Mouse (Mus musculus) T-helper 1 cell (primary cell): ENCODE results near the gene Kank1.

Experiments used
- in situ Hi-C: fragments of 300-600 bp; cut with MboI, MseI; formaldehyde crosslinking; loops from one replicate; pipeline ENCODE4 v1.15.1; 2025; ENCODE audit warnings: high pct_unique_total_duplicates

The Kank1 gene

DNA sequence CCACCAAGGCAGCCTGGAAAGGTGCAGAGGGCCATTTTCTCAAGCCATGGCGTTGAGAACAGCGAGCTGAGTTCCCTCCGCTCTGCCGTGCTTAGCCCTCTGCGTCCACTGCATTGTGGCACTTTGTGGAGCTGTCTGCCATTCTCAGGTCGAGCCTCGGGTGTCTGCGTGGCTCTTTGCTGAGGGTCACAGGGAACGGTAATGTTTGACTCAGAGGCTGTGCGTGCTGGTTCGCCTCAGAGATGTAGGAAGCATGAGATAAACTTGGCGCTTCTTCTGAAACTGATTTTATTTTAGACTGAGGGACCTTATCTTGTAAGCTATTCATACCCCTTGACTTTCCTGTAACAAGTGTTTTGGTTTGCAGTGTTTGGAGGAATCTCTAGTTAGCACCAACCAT, 72.0 kb downstream of the Kank1 start:
- in situ Hi-C loops, result no loop called here

DNA sequence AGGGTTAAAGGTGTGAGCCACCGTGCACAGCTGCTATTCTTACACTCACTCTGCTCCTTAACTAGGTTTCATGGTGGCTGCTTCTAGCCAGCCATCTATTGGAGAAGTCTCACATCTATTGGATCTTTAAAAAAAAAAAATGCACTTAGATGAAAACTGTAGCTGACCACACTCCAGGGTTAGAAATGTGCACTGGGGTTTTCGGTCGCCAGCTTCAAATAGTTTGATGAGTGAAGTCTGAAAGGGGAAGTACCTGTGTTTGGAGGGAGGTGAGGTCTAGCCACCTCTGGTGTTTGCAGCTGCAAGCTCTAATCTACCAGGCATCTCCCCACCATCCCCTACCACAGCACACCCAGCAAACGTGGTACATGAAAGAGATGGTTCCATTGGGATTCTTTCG, 74.2 kb downstream of the Kank1 start:
- in situ Hi-C loops, result loop anchor here (5.0 kb wide), 1 partner anchor 364 kb away; no protein-coding TSS in a partner anchor

DNA sequence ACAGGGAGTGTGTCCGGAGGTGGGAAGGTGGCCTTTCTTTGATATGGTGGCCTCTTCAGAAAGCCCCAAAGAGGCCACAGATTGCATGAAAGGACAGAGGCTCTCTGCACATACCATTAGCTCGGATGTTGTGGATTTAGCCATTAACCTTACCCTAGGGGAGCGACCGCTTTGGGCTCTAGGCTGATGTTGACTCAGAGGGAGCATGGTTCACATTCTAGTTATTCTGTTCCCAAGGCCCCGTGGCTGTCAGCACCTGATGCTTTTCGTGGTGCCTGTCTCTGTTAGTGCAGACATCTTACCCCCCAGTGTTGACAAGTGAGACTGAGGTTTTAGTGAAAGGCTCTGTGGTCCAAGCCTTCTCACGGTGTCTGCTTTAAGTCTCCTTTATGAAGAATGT, 74.9 kb downstream of the Kank1 start:
- in situ Hi-C loops, result loop anchor here (5.0 kb wide), 1 partner anchor 364 kb away; no protein-coding TSS in a partner anchor

DNA sequence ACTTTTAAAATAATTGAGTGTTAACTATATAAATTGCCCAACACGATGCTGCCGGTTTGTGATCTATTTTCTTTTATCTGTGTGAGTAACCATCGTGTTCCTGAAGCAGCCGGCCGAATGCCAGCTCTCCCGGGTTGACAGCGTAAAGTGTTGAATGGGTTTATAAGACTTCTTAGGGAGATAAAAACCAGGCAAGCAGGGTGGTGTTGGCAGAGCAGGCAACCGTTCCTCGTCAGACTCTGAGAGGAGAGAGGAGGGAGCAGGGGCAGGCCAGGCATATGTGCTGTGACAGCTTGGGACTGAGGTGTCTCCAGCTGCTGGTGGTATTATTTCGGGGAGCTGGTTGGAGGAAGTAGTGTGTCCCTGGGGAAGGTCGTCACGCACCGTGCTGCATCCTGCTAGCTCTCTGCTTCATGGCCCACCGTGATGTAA, 78.7 kb downstream of the Kank1 start:
- in situ Hi-C loops, result no loop called here

DNA sequence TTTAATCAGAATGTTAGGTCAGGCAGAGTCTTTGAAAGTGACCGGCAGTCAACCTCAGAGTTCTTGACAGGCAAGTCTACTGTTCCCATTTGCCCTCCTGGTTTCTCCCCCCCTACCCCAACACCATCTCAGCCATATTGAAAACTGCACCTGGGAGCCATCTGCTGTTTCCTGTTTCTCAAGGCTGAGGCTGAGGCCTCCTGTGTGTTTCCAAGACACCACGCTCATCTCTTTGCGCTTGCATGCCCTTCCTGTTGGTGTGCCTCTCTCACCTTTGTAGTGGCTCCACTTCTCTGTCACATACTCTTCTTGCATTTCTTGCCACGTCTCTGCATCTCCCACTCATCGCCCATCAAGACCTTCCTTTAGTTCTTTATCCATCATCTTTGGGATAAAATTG, 79.2 kb downstream of the Kank1 start:
- in situ Hi-C loops, result no loop called here

DNA sequence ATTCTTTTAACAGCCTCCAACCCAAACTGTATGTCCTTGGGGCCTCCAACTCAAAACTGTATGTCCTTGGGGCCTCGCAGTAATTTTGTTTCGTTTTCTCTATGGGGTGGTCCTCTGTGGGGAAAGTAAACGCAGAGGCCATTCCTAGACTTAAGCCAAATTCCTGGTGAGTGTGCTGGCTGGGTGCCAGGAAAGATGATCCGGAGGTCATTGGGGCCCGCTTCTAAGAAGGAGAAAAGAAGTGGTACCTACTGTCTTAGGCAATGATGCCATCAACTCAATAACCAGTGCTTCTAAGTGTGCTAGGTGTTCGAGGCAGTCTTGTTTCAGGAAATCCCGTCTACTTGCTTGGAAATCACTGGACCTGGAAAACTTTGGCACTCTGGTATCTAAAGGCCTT, 87.5 kb downstream of the Kank1 start:
- in situ Hi-C loops, result no loop called here

DNA sequence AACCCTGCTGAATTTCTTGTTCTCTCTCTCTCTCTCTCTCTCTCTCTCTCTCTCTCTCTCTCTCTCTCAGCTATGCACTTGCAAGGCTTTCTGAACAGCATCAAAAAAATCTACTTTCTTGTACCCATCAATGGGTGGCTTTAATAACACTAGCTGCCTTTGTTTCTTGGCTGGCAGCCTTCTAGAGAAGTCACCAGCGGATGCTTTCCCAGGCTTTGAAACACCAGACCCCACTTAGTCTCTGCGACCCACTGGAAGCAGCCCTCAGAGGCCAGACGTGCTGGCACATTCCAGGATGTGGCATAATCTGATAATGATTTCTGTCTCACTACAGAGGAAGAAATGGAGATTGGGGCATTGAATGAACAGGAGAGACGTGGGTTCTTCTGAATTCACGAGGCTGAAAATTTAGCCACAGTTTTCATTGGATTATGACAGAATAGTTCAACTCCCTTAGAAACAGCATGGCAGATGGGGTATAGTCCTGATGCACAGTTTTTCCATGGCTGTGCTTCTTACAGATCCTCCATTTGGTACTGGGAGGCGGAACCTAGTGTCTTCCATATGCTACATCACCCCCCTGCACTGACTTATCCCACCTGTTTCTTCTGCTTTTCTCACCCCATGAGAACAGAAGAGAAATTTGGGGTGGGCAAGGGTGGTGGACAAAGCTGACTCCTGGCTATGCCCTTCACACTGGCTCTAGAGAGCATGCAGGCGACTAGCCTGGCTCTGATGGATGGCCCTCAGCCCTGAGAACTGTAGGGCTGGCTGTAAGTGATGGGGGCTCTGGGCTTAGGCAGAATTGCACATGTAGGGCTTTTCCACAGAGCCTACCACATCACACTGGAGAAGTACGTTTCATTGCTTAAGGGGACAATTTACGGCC, 88.6 kb downstream of the Kank1 start:
- in situ Hi-C loops, result loop anchor here (25.0 kb wide), 1 partner anchor 312 kb away; no protein-coding TSS in a partner anchor

DNA sequence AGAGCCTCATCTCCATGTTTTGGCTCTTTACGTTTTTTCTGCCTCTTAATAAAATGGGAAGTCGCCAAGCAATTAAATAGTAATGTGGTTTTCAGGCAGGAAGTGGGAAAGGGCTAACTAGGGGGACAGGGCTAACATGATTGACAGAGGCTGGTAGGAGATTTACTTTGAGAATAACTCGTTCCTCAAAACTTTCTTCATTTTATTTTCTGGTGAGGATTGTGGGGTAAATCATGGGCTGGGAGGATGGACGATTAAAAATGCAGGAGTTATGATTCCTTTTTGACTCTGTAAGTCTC, 89.2 kb downstream of the Kank1 start:
- in situ Hi-C loops, result loop anchor here (25.0 kb wide), 1 partner anchor 311 kb away; no protein-coding TSS in a partner anchor

DNA sequence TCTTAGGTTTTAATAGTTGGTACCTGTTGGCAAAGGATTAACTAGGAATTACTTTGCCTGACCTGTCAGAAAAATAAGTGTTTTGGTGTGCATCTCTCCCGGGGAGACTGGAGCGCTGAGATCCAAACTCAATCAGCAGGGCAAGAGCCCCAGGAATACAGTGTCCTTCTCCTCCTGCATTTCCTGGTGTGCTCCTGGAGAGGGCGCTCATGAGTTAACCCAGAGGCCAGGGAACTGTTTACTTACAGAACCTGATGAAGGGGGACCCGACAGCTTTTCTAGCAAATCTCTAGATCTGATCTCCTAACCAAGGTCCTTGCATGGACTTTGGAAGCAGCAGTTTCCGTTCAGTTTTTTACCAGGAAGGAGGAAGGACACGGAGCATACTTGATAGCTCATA, 90.9 kb downstream of the Kank1 start:
- in situ Hi-C loops, result loop anchor here (25.0 kb wide), 1 partner anchor 310 kb away; no protein-coding TSS in a partner anchor

DNA sequence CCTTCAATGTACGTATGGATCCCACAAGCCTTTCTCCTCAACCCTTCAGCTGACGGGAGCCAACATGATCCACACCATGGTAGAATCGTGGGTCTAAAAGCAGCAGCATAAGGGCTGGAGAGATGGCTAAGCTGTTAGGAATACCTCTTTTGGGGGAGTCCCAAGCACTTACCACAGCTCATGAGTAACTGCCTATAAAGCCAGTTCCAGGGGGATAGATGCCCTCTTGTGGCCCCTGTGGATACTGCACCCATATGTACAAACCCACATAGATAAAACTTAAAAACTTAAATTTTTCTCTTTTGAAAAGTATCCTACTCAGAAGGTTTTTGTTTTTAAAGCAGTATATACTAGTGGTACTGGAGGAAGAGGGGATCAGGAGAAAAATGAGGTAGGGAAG, 97.6 kb downstream of the Kank1 start:
- in situ Hi-C loops, result loop anchor here (10.0 to 25.0 kb wide), 2 partner anchors 303 to 400 kb away; no protein-coding TSS in a partner anchor

DNA sequence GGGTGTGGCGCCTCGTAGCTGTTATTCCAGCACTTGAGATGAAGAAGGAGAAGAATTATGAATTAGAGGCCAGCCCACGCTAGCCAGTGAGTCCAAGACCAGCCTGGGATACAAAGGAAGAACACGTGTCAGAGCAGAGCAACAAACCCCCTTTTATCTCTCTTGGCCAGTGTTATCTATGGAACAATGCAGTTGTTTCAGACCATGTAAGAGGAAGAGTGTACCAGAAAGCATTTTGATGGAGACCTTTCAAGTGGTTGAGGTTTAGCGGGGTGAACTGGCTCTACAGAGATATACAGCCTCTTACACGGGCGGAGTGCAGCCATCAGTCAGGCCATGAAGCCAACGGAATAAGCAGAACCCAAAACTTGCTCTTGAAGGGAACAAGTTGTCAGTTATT, 100.0 kb downstream of the Kank1 start:
- in situ Hi-C loops, result loop anchor here (10.0 to 25.0 kb wide), 2 partner anchors 301 to 402 kb away; no protein-coding TSS in a partner anchor

DNA sequence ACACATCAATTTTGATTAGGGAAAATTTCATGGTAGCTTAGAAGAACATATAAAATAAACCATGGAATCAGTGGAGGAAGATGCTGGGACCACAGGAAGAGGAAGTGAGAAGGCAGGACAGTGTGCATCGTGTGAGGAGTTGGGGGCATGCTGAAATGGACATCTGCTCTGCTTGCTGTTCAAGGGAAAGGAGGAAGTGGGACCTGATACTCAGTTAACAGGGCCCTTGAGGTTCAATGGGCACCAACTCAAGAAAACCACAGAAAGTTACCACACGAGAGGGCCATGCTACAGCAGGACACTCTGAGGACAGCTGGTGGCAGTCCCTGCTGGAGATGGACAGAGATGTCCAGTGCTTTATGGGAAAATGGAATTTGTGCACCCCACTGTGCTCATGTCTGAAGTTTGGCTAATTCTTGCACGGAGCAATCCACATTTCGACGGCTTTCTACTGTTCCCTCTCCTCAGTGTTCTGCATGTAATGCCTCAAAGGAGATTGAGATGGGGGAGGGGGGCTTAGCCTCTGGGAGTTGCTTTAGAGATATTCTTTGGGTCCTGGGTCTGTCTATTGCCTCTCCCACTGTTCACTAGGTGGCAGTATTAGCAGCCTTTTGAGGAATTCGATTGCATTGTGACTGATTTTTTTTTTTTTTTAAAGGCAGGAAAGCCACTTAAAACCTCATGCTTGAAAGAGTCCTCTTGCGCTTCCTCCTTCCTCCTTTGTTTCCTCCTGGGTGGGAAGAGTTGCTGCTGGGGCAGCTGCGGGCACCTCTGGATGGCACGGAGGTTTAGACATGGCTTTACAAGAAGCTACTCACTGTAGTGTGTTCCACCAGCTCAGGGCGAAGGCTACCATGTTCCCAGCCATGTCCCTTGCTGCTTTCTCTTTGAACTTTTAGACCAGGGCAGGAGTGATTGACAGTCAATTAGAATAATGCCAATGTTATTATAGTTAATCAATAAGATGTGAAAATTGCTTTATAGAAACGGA, 104.2 kb downstream of the Kank1 start:
- in situ Hi-C loops, result loop anchor here (25.0 kb wide), 1 partner anchor 296 kb away; no protein-coding TSS in a partner anchor

DNA sequence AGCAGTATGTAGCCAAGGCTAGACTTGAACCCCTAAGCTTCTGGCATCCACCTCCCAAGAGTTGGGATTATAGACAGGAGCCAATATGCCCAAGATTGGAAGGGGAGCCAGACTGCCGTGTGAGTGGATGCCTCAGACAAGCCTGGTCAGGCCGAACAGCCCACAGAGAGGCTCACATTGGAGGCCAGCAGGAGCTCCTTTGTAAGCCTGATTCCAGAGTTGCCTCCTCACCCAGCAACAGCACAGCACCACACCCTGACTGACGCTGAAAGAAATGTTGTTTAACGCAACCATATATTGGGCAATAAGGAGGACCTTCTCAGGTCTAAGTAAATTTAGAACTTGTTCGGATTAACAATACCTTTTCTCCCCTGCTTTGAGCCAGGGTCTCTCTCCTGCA, 105.3 kb downstream of the Kank1 start:
- in situ Hi-C loops, result loop anchor here (25.0 kb wide), 1 partner anchor 295 kb away; no protein-coding TSS in a partner anchor

DNA sequence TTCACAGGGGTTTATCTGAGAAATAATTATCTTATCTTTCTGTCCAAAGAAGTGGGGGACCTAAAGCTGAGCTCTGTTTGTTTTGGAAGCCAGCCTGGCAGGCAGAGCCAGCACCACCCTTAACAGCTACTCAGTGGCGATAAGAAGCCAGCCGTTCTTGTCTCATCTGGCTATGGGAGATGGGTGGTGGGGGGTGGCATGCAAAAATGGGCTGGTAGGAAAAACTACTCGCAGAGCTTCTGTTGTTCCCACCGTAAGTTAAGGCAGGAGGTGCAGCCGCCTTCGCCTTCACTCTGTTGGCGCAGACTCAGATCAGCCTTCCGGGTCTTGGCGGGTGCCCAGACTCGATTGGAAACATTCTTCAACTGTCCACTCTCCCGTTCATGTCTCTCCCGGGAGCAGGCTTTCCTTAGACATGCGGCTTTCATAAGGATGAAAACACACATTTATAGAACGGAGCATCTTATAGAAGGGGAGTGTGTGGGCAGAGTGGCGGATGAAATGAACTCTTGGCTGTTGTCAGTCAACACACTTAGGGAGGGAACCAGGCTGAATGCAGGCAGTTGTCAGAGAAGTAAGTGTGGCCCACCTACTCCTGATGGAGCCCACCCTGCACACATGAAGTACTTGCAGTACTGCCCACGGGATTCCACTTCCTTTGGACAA, 107.0 kb downstream of the Kank1 start:
- in situ Hi-C loops, result loop anchor here (25.0 kb wide), 1 partner anchor 294 kb away; no protein-coding TSS in a partner anchor

DNA sequence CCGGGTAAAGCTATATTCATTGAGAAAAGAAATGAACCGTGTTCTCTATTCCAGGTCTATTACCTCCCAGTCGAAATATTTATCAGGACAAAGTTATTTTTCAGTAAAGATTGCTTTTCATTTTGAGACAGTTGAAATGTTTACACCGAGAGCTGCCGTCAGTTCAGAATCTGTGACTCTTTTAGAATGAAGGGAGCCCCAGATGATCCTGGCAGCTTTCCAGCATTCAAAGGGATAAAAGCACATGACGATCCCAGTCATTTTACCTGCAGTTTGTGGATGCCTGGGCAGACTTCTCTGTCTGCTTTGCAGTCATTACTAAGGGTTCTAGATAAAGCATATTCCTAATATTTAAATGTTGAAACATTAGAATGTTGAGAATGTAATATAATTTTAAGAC, 107.6 kb downstream of the Kank1 start:
- in situ Hi-C loops, result loop anchor here (25.0 kb wide), 1 partner anchor 293 kb away; no protein-coding TSS in a partner anchor

DNA sequence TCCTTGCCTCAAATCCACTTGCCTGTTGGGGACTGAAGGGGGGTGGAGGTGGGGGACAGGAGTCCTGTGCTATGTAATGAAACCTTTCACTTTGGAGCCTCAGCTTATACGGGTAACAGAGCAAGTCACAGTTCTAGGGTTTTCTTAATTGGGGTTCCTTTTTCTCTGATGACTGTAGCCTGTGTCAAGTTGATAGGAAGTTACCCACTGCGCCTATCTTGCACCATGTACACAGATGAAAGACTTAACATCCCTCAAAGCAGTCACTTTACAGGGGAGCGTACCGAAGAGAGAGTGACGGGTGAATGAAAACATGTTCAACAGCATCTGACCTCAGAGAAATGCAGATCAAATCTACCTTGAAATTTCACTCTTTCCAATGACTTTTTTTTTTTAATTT, 109.2 kb downstream of the Kank1 start:
- in situ Hi-C loops, result loop anchor here (25.0 kb wide), 1 partner anchor 291 kb away; no protein-coding TSS in a partner anchor

DNA sequence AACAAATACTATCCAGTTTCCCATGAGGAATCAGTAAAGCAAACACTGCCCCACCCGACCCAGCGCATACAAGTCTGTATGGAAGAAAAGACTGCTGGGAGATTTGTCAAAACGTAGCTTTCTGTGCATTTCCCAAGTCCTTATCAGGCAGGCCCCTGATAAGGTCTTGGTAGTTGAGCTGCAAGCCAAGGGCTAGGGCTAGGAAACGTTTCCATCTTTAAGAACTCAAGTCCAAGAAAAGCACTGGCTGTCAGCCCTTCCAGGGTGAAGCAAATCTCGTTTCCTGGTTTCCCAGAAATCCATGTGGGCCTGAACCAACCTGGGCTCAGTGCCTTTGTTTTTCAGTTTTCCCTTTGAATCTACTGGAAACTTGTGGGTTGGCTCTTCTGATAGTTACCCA, 110.7 kb downstream of the Kank1 start:
- in situ Hi-C loops, result loop anchor here (25.0 kb wide), 1 partner anchor 290 kb away; no protein-coding TSS in a partner anchor

DNA sequence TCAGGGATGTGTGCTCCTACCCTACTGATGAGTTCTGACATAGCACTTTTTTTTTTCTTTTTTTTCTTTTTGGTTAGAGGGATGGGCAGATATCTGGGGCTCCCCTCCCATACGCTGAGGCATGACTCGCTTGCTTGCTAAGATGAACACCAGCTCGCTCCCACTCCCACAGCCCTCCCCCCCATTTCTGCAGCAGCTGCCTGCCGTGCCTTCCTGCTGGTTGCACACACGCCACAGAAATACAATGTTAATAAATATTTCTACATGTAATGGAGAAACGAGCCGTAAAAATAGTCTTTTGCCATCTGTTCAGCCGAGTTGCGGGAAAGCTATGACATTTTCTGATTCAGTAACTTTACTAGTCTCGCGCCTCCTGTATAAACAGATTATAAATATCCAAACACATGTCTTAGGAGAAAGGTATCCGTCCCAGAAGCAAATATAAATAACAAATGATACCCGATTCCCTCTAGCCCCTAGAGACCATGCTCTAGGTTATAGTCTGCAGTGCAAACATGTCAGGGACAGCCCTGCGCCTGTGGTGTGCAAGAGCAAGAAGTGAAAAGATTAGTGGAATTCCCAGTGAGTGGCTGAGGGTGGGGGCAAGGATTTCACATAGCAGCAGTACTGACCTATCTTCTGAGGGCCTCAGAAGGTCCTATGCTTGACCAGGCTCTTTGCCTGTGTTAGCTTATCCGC, 114.6 kb downstream of the Kank1 start:
- in situ Hi-C loops, result no loop called here

DNA sequence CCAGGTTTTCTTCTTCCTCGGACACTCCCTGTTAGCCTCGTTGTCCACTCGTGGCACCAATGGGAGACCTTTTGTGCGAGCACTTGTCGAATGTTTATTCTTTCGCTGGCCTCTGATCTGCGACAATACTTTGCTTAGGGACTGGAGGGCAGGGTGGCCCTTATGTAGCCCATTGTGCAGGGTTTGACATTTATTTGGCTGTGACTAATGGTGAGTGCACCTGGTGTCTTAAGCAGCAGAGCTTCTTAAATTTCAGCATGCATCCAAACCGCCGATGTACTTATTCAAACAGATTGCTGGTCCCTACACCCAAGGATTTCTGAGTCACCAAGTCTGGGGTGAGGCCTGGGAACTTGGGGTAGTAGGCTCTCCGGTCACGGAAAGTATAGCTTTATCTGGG, 120.3 kb downstream of the Kank1 start:
- in situ Hi-C loops, result no loop called here

DNA sequence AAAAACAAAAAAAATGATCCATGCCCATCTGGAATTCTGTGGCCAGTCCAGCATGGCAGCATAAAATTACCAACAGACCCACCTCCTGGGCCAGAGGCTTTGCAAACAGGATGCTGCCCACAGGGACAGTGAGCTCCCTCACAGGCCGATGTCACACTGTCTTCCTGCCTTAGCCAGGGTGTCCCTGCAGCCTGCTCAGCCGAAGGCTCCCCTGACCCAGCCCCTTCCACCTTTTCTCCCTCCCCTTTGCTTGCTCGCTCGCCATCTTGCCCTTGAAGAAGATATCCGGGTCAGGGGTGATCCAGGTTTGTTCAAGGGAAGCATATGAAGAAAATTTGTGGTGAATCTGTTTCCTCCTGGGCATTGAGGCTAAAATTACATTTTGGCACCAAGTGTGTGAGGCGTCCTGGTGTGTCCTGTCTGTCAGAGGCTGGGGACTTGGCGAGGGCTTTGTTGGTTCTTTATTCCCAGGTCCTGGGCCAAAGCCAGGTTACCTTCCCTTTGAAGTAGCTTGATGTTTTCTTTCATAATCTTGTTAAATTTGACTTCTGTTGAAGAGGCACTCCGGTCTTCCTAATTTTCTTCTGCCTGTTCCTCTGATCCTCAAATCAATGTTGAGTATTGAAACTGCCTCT, 121.8 kb downstream of the Kank1 start:
- in situ Hi-C loops, result no loop called here
